Mouse (Mus musculus): ENCODE measurements around the gene Pls3.

- no peak for TF ChIP-seq CTCF (IDR thresholded peaks at IDR 0.05; ENCODE audit: borderline replicate concordance, extremely low read depth, insufficient read depth, insufficient read length)
- TF ChIP-seq POLR2A (IDR thresholded peaks at IDR 0.05; ENCODE audit: borderline replicate concordance, extremely low read depth, insufficient read depth, insufficient read length, poor library complexity, severe bottlenecking), result no peak
Observed at GRCm38 (mm10) chrX:75834286-75834685, 40.7 kb downstream of the Pls3 start.
